Mouse (Mus musculus) yolk sac, embryonic 10.5 days (tissue): ENCODE results near the gene Znrf4.

ENCODE experiments used
- DNase-seq: peaks from one replicate; pipeline ENCODE4 v3.0.0-alpha.2; 2017; ENCODE audit warnings: low spot score

The Znrf4 gene

DNA sequence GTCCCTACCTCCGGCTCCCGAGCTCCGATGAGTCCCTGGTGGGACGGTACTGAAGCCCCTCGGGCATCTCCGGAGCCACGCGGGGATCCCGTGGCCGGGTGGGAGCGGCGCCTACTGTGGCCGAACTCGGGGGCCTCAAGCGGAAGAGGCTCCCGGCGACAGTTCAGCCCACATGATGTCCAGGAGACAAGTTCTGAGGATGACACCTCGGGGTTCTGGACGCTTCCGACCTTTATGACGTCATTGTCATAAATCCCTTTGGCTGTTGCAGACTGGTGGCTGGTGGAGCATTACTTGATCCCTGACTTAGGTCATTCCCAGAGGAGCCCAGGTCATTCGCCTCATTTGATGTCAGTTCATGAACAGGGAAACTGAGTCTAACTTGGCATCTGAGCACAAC lies at the start of gene Znrf4:
TSS of gene Znrf4 (minus strand) at position 122 of the 400 bp plus-strand sequence.
- no peak for DNase-seq

DNA sequence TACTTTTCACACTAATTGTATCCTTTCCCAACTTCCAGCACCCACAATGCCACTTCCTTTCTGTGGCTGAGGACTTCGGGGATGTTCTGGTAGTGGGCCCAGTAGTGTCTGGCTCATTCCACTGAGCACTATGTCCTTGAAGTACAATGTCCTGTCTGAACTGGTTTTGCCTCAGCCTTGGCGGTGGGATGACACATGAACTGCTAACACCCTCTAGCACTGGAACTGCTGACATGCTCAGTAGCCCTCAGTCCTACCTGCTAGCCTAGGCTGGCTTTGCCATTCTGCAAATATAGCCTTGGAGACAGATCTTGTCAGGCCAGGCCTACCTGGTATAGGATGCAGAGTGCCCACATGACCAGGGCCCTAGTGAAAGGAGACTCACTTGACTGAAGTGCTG lies 49.6 kb upstream of the Znrf4 start:
- no peak for DNase-seq

DNA sequence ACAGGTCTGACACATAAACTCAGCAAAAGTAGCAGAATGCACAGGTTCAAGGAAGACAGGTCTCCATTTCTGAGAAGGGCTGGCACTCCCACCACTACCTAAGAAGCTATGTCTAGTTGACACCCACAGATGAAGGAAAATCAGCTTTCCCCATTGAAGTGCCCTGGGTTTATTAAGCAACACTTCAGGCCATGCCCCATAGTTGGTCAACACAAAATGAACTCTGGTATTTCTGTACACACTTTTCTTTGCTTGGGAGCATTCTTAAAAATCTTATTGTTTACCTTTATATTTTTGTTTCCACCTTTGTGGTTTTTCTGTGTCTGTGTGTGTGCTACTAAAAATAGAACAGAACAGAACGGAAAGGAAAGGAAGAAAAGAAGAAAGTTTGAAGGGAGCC lies 47.9 kb upstream of the Znrf4 start:
- DNase-seq: no peak

DNA sequence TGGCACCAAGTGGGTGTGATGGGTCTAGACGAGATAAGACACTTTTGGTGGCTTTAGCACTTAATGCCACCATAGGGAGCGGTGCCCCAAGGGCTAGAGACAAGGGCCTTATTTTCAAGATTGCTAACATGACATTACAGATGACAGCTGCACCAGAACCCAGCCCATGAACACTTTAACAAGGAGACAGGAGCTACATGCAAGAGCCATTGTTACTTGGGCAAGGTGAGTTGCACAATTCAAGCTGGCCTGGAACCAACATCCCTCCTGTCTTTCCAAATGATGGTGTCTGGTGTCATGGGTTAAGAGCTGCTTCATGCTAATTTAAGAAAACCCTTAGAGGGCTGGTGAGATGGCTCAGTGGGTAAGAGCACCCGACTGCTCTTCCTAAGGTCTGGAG lies 47.2 kb upstream of the Znrf4 start:
- no peak for DNase-seq

DNA sequence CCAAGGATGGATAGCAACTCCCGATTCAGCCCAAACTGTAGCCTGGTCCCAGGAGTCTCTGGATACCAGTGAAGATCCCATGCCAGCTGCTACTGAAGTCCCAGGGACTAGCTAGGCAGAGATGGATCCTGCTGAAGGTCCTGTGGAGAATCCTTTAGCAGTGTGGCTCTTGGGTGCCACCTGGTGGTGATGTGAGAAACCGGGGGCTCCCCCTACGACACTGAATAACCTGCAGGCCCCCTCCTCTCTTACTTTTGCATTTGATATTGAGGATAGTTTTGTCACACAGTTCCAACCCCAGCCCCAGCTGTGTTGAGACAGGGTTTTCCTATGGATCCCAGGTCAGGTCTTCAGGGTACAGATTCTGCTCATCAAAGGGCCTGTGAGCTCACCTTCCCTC lies 46.2 kb upstream of the Znrf4 start:
- peak; percentile 42 for DNase-seq

DNA sequence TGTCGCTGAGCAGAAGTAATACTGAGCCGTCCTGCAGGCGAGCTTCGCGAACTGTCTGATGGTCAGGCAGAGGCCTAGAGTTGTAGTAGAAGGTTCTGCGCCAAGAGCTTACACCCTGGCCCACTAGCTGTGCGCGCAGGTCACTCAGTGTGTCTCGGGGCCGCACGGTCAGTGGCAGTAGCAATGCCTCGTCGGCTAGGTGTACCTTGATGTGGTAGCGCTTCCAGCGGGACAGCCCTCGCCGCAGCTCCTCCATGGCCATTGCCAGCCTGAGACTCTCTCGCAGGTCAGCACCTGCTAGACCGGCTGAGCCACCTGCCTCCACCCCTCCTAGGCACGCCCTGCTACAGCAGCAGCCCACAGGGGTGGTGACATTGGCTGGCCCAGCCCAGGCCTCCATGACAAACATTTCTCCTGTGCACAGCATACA lies 41.9 kb upstream of the Znrf4 start, which contains the start of gene Gm20219:
TSS of gene Gm20219 (minus strand) at position 266 of the 430 bp plus-strand sequence.
- no peak for DNase-seq

DNA sequence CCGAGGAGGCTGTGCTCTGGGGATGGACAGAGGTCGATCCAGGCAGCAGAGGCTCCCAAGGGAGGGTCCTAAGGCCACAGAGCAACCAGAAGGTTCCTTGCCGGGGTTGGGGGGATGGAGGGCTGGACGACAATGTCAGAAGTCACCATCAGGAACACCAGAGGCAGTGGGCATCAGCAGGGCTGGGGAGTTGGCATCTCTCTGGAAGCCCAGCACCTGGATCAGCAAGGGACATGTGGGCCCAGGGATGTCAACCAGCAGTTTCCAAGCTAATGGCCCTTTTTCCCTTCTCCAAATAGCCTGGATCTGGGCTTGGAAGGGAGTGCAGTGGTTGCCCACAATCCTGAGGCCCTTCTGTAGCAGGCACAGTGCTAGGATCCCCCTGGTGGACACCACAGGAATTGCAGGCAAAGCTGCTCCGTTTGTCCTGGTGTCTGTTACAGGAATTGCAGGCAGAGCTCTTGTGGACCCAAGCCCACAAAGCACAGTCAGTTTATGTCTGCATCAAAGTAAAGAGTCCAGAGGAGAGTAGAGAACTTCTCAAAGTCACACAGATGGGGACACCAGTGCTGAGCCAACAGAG lies 40.6 kb upstream of the Znrf4 start:
- peak; percentile 27 for DNase-seq

DNA sequence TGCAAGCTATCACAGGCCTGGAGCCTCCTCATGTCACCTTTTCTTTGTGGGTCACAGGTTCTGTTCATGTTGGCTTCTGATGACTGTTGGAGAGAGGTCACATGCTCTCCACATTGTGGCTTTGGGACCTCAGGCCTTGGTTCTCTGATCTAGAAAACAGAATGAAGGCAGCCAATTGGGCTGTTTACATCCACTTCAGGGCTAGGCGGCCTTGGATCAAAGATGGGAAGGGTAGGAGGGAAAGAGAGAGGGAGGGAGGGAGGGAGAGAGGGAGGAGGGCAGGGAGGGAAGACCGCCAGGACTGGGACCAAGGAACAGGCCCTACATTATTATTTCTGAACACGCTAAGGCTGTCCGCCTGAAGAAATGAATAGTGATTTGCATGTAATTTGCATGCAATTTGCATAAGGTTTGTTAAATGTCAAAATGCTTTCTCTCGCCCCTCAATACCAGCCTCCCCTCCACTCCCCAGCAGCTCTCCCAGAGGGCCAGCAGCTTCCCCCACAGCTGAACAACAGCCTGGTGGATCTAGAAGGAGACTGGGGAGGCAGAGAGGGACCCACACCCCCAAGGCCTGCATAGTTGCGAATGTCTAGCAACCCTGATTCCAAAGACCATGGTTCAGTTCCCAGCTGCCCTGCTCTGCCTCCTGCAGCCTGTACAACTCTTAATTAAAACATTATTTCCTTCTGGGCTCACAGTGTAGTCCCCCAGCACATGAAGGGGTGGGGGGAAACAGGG lies 39.8 kb upstream of the Znrf4 start:
- DNase-seq: no peak

DNA sequence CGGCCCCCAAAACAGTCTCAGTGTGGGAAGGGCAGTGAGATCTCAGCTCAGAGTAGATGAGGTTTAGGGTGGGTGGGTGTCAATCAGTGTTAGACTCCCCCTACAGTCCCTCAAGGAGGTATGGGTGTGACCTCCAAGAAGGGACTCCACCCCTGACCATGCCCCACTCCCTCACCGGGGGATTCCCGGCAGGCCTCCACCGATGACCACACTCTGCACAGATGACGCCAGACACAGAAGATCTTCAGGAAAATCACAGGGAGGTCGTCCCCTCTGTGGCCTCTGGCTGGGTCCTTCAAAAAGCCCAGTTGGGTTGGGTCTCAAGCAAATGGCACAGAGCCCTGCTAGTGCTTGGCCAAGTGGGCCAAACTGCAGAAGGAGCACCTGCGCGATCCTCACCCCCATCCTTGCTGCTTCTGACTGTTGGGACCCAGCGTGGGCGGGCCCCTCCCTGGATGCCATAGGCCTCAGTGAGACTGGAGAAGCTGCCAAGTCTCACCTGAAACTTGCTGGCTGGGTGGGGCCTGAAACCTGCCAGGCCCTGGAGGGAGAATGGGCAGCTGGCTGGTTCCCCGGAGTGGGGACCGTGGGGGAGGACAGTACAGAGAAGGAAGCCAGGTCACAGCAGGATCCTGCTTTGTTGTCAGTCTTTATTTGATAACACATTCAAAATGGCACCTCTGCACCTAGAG lies 38.7 kb upstream of the Znrf4 start:
- DNase-seq: no peak

DNA sequence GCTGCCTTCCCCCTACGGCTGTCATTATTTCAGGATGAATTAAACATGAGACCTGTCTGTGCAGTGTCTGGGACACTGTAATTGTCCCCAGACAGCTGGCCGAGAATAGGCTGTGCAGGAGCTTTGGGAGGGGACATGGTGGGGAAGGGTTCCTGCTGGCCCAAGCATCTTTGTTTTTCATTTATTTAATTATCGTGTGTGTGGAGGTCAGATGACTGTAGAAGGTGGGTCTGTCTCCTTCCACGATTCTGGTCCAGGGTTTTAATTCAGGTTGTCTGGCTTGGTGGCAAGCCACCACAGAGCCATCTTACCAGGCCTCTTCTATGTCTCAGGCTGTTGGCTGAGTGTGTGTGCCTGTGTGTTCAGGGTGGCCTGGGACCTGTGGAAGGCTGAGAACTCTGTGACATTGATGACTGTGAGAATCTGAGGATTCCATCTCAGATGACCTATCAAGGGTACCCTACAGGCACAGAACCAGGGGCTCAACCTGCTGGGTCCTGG lies 36.4 kb upstream of the Znrf4 start:
- no peak for DNase-seq

DNA sequence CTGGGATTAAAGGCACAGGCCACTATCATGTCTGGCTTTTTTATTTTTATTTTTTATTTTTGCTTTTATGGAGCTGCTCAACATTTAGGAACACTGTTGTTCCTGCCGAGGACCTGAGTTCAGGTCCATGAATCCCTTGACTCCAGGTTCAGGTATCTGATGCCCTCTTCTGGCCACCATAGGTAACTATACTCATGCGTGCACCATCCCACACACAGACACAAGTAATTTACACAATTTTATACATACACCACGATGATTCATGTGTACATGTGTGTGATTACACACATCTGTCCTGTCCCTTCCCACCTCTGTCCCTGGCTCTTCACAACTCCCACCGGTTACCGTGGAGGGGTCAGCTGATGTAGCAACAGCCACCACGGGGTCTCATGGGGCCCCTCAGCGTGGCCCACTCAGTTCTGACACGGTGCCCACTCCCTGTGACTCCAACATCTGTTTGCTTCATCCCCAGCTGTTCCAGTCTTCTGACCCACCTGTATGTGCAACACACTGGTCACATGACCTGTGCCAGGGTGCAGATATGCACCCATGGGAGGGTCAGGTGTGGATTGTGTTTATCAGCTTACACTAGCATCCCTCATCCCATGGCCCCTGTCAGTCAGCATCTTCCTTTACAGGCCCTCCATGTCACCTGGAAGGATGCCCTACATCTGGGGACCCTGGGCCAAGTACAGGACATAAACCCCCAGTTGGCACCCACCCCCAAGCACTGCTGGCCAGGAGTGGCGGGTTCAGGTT lies 35.8 kb upstream of the Znrf4 start:
- DNase-seq: no peak

DNA sequence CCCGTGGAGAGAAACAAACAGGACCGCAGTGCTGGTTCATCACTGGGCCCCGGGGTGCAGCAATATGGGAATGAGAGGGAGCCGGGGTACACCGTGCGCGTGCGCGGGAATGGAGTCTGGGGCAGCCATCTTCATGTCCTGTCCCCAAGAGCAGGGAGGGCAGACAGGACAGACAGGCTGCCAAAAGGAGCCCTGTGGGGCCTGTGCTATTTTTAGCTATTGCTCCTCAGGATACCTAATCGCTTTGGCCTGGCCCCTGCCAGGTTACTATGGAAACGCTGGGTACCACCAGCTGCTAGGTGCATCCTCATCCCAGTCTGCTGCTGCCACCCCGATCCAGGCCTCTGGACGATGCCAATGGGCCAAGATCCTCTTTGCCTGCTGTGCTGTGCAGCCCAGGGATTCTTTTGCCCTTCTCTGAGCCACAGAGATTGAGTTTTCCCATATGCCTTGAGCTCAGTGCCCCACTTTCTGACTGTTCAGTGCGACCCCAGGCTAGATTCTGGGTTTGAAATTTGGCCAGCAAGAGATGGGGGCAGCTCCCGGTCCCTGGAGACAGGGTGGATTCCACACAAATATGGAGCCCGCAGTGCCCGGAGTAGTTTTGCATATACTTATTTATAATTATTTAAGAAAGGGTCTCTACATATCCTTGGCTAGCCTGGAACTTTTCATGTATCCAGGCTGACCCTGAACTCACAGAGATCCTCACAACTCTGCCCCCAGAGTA lies 35.0 kb upstream of the Znrf4 start:
- no peak for DNase-seq

DNA sequence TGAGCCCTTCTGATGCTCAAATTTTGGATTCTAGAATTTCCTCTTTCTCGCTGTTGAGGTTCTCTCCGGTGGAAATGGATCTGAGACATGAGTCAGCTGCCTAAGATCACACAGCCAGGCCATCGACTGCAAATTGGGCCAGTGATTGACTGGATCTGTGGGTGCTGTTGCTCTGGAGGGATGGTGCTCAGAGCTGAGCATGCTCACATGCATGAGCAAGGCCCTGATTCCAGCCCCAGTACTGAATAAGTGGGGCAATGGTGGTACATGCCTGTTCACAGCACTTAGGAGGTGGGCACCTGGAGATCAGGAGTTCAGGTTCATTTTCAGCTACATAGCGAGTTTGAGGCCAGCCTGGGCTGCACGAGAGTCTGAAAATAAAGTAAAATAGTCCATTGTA lies 34.3 kb upstream of the Znrf4 start:
- no peak for DNase-seq

DNA sequence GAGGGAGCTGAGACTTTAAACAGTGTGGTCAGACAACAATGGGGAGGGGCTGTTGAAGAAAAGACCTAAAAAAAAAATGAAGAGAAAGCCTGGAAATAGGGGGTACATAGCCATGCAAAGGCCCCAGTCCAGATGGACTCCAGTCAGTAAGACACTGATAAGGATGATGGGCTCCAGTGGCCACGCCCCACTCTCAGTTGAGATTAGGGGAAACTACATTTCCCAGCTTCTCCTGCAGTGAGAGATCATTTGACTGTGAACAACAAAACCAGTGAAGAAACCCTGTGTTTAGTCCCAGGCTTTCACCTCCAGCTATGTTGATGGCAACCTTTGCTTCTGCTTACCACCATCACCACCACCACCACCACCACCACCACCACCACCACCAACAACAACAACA lies 33.7 kb upstream of the Znrf4 start:
- DNase-seq: no peak

DNA sequence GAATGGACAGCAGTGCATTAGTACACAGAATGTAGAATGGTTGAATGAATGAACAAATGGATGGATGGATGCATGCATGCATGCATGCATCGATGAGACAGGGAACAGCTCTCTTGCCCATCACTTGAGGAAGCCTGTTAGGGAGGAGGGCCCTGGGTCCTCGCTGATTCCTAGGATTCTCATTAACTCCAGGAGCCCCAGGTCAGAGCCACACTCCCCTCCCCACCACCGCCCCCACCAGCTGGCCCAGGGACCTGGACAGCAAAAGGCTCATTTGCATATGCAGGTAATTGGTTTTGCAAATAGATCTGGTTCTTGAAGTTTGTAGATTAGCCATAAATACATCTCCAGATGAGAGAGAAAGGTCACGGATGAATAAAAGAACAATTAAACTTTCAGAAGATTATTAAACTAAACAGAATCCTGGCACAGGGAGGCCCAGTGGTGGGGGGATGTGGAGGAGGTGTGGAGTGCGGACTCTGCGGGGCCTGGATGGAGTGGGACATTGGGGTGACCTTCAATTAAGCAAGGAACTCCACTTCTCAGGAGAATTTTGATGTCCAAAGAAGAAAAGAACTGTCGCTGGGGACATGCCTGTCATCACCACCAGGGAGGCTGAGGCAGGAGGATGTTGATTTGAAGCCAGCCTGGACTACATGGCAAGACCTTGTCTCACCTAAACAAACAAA lies 32.6 kb upstream of the Znrf4 start:
- no peak for DNase-seq

DNA sequence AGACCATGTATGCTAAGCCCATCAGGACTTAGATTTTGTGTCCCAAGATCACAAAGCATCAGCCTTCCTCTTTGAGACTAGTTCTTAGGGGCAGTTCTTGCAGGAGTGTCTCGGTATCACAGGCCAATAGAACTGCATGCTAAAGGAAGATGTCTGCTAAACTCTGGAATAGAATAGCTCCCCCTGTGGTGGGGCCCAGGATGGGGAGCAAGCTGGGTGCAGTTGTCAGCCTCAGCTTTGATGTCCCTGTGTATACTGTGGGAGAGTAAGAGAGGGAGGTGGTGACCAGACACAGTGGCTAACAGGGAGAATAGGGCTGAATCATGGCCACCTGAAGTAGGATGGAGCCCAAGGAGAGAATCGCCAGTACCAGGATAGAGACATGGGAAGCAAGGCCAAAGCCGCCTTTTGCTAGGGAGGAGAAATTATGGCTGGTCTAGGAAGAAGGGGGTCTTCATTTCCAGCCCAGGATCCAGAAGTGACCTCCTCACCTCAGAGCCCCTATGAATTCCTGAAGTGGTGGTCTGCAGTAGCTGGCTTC lies 31.5 kb upstream of the Znrf4 start:
- DNase-seq: no peak

DNA sequence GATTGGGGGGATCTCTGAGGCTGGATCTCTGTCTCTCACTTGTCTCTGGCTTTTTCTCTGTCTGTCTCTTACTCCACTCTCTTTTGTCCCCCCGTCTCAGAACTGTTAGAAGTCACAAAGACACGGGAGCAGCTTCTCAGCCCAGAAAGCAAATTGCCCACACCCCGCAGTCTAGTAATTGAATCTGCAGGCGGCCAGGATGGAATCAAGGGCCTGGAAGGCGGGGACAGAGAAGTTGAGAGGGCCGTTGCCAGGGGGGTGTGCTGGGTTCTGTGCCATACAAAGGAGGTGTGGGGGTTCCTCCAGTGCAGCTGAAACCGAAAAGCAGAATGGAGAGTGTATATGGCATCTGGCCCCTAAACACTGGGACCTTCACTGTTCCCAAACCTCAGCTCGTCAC lies 30.5 kb upstream of the Znrf4 start:
- no peak for DNase-seq

DNA sequence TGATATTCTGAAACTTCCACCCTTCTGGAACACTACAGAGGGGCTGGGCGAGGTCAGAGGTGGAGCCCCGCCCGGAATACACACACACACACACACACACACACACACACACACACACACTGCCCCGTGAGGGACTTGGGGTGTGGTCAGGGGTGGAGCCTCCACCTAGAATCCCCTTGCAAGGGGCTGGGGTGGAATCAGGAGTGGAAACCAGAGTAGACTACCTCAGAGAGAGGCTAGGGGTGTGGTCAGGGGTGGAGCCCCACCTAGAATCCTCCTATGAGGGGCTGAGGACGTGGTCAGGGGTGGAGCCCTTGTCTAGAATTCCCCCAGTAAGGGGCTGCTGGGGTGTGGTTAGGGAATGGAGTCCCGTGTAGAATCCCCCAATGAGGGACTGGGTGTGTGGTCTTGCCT lies 28.3 kb upstream of the Znrf4 start:
- DNase-seq: no peak

DNA sequence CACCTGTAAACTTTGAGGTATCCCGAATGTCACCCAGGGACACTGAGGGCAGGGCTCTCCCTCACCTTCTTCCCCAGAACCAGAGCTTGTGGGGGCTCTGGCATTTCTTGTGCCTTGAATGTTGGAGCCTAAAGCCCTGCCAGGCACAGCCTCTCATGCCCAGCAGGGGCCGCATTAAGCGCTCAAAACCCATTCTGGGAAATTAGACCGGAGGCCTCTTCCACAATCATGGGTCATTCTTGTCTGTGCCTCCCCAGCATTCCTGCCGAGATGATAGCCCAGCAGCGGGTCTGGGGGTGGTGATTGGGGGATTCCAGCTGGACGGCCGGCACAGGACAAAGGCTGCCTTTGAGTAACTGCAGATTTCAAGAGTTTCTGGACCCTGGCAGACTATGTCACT lies 25.7 kb upstream of the Znrf4 start:
- no peak for DNase-seq

DNA sequence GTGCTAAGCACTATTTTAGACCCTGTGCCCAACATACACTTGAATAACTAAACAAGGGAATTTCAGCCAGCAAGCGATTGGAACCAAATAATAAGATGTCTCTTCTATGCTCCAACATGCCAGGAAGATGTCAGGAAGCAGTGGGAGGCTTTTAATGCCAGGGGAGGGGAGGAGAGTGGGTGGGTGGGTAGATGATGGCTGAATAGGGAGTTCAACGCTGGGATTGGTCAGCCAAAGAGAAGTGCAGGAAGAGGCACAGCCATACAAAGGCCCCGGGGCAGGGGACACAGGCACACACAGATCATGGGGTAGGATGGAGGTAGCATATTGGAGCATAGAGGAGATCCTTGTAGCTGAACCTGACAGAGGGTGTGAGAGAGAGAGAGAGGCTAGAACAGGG lies 24.6 kb upstream of the Znrf4 start:
- no peak for DNase-seq

DNA sequence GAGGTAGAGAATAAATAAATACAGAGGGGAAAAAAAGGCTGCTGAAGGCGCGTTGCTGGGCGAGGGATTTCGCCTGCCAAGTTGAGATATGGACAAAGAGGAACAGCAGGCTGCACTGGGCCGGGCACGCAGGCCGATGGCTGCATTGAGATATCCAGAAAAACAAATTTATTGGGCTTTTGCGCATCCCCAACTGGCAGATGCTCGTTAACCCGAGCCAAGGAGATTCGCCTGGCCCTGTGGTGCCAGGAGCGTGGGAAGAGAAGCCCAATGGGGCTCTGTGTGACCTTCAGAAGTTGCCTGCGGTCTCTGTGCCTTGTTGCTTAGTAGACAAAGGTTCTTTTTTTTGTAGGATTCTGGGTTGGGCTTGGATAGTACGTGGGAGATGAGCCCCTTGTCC lies 24.0 kb upstream of the Znrf4 start:
- no peak for DNase-seq
